Mouse (Mus musculus) kidney, adult 8-10 months (tissue): ENCODE measurements around the gene Adgre5.

Experiments used
- DNase-seq, 2 experiments: peaks; one replicate each; pipeline ENCODE4 v3.0.0; 2022

The Adgre5 gene

GRCm38 (mm10) chr8:83679866-83680265, 61.3 kb downstream of the Adgre5 start:
- no peak for DNase-seq

- no peak for DNase-seq
These were observed 66.6 kb downstream of the Adgre5 start for GRCm38 (mm10) chr8:83674497-83674896.
